Mouse (Mus musculus) ES-Bruce4 (cell line): ENCODE results near the gene Traf2.

Experiments
- CTCF ChIP-seq: IDR thresholded peaks from one replicate; pipeline ENCODE4 v1.8.1; 2011; ENCODE audit warnings: low read depth, low read length
- POLR2A ChIP-seq: IDR thresholded peaks from one replicate; pipeline ENCODE4 v1.8.1; 2011; ENCODE audit warnings: low read length; ENCODE audit not compliant: insufficient read depth

DNA sequence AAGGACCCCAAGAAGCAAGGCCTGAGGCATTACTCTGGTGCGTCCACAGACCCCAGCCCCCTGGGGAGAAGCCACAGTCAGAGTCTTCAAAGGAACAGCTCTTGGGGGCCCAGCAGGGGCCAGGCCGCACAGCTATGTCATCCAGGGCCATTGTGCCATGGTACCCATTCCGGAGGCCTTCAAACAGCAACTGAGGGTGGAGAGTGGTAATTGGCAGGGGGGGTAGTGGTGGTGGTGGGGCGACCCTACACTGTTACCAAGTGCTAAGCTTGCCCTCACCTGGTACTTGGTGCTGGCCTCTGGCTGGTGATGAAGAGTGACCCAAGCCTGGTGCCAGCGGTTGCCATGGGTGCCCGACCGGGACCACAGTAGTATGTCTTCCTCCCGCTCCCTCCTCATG, 19.0 kb upstream of the Traf2 start:
- TF ChIP-seq POLR2A = no peak
- no peak for TF ChIP-seq CTCF
